ENCODE assay signal across 8 mouse cellular contexts in the genomic region with DNA sequence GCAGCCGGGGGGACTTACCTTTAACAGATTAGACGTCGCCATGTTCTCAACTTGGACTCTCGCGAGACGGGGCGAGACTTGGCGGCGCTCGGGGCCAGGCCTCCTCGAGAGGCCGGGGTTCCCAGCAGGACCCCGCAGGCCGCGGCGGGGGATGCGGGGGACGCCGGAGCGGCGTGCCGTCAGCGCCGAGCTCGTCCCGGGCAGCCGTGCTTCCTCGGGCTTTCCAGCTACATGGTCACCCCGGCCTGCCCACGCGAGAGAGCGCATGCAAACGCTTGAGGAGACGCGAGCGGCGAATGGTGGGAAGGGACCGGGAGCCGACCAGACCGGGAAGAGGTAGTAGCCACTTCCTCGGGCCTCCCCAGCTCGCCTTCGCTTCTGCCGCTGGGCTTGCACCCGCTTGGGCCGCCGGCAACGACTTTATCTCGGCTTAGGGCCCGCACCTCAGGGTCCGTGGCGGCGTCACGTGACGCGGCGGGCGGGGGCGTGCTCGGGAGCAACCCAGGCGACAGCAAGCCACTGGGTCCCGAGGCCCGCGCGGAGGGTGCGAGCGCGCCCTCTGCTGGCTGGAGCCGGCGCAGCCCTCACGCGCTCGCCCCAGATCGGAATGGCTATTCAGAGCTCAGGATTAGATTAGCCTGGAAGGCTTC. TPM values are rescaled to one million over a fixed set of nuclear protein-coding genes. Genes with fewer than 3 reads are reported as not detected.
DNase-seq lines count a peak whose midpoint lies in the region; ATAC-seq lines count a peak whose summit lies in the region.

No protein-coding gene starts in this region.

- peak overlapping the region; percentile 99 for H3K9ac ChIP-seq in heart, embryonic 14.5 days (ENCODE audit: low read length)
- H3K9ac ChIP-seq in liver, embryonic 13.5 days = peak overlapping the region; percentile 98
- peak overlapping the region; percentile 99 for H3K9ac ChIP-seq in stomach, embryonic 16.5 days (ENCODE audit: low read length)

- no peaks in the 10 kb centered on the region for H3K9me3 ChIP-seq in heart, embryonic 14.5 days (ENCODE audit: control insufficient read depth, low read length)
- no peaks in the 10 kb centered on the region for H3K9me3 ChIP-seq in liver, embryonic 13.5 days (replicated peaks)
- H3K9me3 ChIP-seq in stomach, embryonic 16.5 days (replicated peaks; ENCODE audit: control insufficient read depth, low read length) = no peaks in the 10 kb centered on the region

- peaks cover 0 to 15% of the 10 kb centered on the region in 2 experiments for H3K4me1 ChIP-seq in heart, embryonic 14.5 days (ENCODE audit: control insufficient read depth in 2 of 2, insufficient read depth in 2 of 2, low read length in 2 of 2)
- H3K4me1 ChIP-seq in liver, embryonic 13.5 days (replicated peaks) = peaks cover 33% of the 10 kb centered on the region
- peaks cover 6% of the 10 kb centered on the region; the same call in 1 of the 2 replicates for H3K4me1 ChIP-seq in stomach, embryonic 16.5 days (ENCODE audit: control insufficient read depth, insufficient read depth, low read length)

- H3K27me3 ChIP-seq in heart, embryonic 14.5 days (ENCODE audit: control insufficient read depth, insufficient read depth, low read length) = no peaks in the 10 kb centered on the region
- no peaks in the 10 kb centered on the region for H3K27me3 ChIP-seq in liver, embryonic 13.5 days
- no peaks in the 10 kb centered on the region for H3K27me3 ChIP-seq in stomach, embryonic 16.5 days (ENCODE audit: control insufficient read depth, insufficient read depth, low read length)

- peak; percentile 95 for DNase-seq in CD4-positive helper T cell, adult 2 months (ENCODE audit: low read depth, low spot score)
- peak; percentile 80 for DNase-seq in brain, embryonic 18.5 days (ENCODE audit: low read depth, low spot score)
- peak; percentile 95 for DNase-seq in kidney, postnatal 14 days
- peak; percentile 89 for DNase-seq in liver, embryonic 13.5 days
- peak; percentile 96 for DNase-seq in neural tube, embryonic 10.5 days (ENCODE audit: extremely low spot score, low spot score)

- H3K36me3 ChIP-seq in heart, embryonic 14.5 days (ENCODE audit: control insufficient read depth, insufficient read depth, low read length) = no peaks in the 10 kb centered on the region
- no peaks in the 10 kb centered on the region for H3K36me3 ChIP-seq in liver, embryonic 13.5 days
- no peaks in the 10 kb centered on the region for H3K36me3 ChIP-seq in stomach, embryonic 16.5 days (ENCODE audit: control insufficient read depth, insufficient read depth, low read length)

- ATAC-seq in erythroid progenitor cell, adult 5-6 weeks (replicated peaks; ENCODE audit: low FRiP score, poor library complexity, severe bottlenecking) = peak; percentile 87
- ATAC-seq in heart, embryonic 14.5 days (ENCODE audit: insufficient number of reproducible peaks, insufficient read depth, low FRiP score, low read depth) = peak; percentile 94
- peak; percentile 96 for ATAC-seq in liver, embryonic 13.5 days (ENCODE audit: low read depth)
- ATAC-seq in stomach, embryonic 16.5 days (ENCODE audit: insufficient read depth, low FRiP score) = peak; percentile 97

- peak overlapping the region; percentile 57 to 98 for H3K4me3 ChIP-seq in heart, embryonic 14.5 days (ENCODE audit: control insufficient read depth in 1 of 2, insufficient read depth in 1 of 2, low read depth in 1 of 2, low read length in 2 of 2)
- peak overlapping the region; percentile 96 for H3K4me3 ChIP-seq in liver, embryonic 13.5 days (replicated peaks)
- peak overlapping the region; percentile 97 for H3K4me3 ChIP-seq in stomach, embryonic 16.5 days (replicated peaks; ENCODE audit: low read length)

- peak overlapping the region; percentile 91 for H3K4me2 ChIP-seq in heart, embryonic 14.5 days (ENCODE audit: low read length)
- peak overlapping the region; percentile 88 for H3K4me2 ChIP-seq in liver, embryonic 13.5 days
- peak overlapping the region; percentile 64 for H3K4me2 ChIP-seq in stomach, embryonic 16.5 days (ENCODE audit: low read depth, low read length)

- under 1% methylated on average over 65 of the region's 74 CpGs for WGBS in heart, embryonic 14.5 days
- under 1% methylated on average over 74 of the region's 74 CpGs for WGBS in liver, embryonic 13.5 days (ENCODE audit: insufficient replicate concordance)
- WGBS in stomach, embryonic 16.5 days = under 1% methylated on average over 74 of the region's 74 CpGs

- H3K27ac ChIP-seq in heart, embryonic 14.5 days (replicated peaks in 1 of 2; ENCODE audit: control insufficient read depth in 1 of 2, insufficient read depth in 1 of 2, low read depth in 2 of 2, low read length in 2 of 2) = peak overlapping the region; percentile 73 to 94
- H3K27ac ChIP-seq in liver, embryonic 13.5 days = peak overlapping the region; percentile 88
- peak overlapping the region; percentile 96 for H3K27ac ChIP-seq in stomach, embryonic 16.5 days (ENCODE audit: low read length)

RNA-seq across cellular contexts. Expression of a gene that starts 2.7 kb away (rescaled TPM):
- 16.2 and 17.2 TPM in 2 replicates for total RNA-seq in erythroid progenitor cell, adult 5-6 weeks (2015; ENCODE audit: low replicate concordance)
- 15.0 and 26.5 TPM in 2 replicates for total RNA-seq in erythroid progenitor cell, adult 5-6 weeks (2017; ENCODE audit: low replicate concordance)
- 35.8 and 43.3 TPM in 2 replicates for polyA plus RNA-seq in heart, embryonic 14.5 days (2014; fragmentation: Nextera tagmentation; extraction: Ambion mirVana)
- polyA plus RNA-seq in liver, embryonic 13.5 days (2015; fragmentation: Nextera tagmentation; extraction: Ambion mirVana) = 14.6 and 15.4 TPM in 2 replicates
- 21.8 and 22.3 TPM in 2 replicates for polyA plus RNA-seq in stomach, embryonic 16.5 days (2015; fragmentation: Nextera tagmentation; extraction: Ambion mirVana)

RNA-seq across cellular contexts. Expression of a gene that starts 38.9 kb away (rescaled TPM):
- total RNA-seq in erythroid progenitor cell, adult 5-6 weeks (2015; ENCODE audit: low replicate concordance) = 2.5 TPM in 1 of 2 replicates, not detected in the other
- 0.64 TPM in 1 of 2 replicates, not detected in the other for total RNA-seq in erythroid progenitor cell, adult 5-6 weeks (2017; ENCODE audit: low replicate concordance)
- 0.12 and 0.15 TPM in 2 replicates for polyA plus RNA-seq in heart, embryonic 14.5 days (2014; fragmentation: Nextera tagmentation; extraction: Ambion mirVana)
- 0.44 and 0.70 TPM in 2 replicates for polyA plus RNA-seq in liver, embryonic 13.5 days (2015; fragmentation: Nextera tagmentation; extraction: Ambion mirVana)
- polyA plus RNA-seq in stomach, embryonic 16.5 days (2015; fragmentation: Nextera tagmentation; extraction: Ambion mirVana) = 0.40 and 0.51 TPM in 2 replicates

RNA-seq across cellular contexts. Expression of a gene that starts 57.0 kb away (rescaled TPM):
- 41.8 and 69.6 TPM in 2 replicates for total RNA-seq in erythroid progenitor cell, adult 5-6 weeks (2015; ENCODE audit: low replicate concordance)
- 37.1 and 70.5 TPM in 2 replicates for total RNA-seq in erythroid progenitor cell, adult 5-6 weeks (2017; ENCODE audit: low replicate concordance)
- 225 and 227 TPM in 2 replicates for polyA plus RNA-seq in heart, embryonic 14.5 days (2014; fragmentation: Nextera tagmentation; extraction: Ambion mirVana)
- polyA plus RNA-seq in liver, embryonic 13.5 days (2015; fragmentation: Nextera tagmentation; extraction: Ambion mirVana) = 58.2 and 71.8 TPM in 2 replicates
- polyA plus RNA-seq in stomach, embryonic 16.5 days (2015; fragmentation: Nextera tagmentation; extraction: Ambion mirVana) = 120 and 141 TPM in 2 replicates

Comparison
In these comparisons a context has a peak if more than half of its experiments do, and no peak if none do; other contexts are left out.
1. Peak in every context shown above with its lines: DNase-seq, ATAC-seq, H3K4me3 ChIP-seq and H3K27ac ChIP-seq.